Mouse (Mus musculus) left cerebral cortex, postnatal 25 days (tissue): ENCODE measurements around the gene Calm1. TPM values are rescaled to one million over a fixed set of nuclear protein-coding genes. Genes with fewer than 3 reads are reported as not detected.
"Not testable (repeated sequence)": the region's sequence is repeated elsewhere in the genome, so short reads cannot be mapped to it uniquely, and the experiment has no call there.

ENCODE experiments used
- DNase-seq, 2 experiments: peaks; one replicate each; pipeline ENCODE4 v3.0.0; 2022; ENCODE audit warnings: low spot score in 2 of 2, mixed read lengths in 1 of 2
- intact Hi-C: fragments of 180-260 bp; cut with DNase I; formaldehyde crosslinking; loops from one replicate; pipeline ENCODE4 v1.15.1; 2025
- total RNA-seq, 2 experiments: library from RNA; stranded (reverse); gene quantifications; 2 replicates each; pipeline ENCODE4 v1.2.3; 2021

The Calm1 gene
- total RNA-seq, 2 experiments from 2014 or later = 2,231 to 2,341 TPM

GRCm38 (mm10) chr12:100213162-100213561 lies 13.9 kb downstream of the Calm1 start:
- intact Hi-C loops = no loop called here
- no peak for DNase-seq

DNA sequence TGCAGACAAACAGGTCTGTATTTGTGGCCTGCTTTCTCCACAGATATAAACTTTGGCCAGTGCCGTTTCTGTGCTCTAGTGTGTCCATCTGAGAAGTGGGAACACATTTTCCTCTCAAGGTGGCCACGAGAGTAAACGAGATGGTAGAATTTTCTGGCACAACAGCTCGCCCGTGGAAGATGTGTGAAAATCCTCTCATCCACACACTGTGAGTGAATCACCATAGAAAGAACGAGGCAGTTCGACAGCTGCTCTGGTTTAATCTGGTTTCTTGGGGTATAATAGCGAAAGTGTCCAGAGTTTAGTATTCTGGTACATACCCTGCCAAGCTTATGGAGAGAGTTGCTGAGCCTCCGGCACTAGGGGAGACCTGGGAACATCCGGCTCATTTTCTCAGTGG lies 14.9 kb downstream of the Calm1 start:
- intact Hi-C loops = no loop called here
- peak in 1 of 2 experiments; percentile 84 for DNase-seq

DNA sequence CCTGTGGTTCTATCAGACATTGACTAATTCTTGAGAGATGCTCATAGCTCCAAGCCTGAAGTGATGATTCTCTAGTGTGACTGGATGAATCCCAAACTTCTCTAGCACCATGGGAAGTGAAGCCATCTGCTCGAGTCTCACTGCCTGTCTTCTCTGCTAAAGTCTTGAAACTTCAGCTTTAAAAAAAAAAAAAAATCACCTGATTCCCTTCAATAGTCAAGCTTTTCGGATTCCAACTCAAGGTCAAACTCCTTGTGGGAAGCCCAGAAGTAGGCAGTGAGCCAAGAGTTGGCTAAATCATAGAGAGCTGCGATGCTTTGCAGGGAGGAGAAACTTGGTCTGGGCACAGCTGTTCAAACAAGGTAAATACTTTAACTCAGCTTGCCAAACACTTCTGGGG lies 15.5 kb downstream of the Calm1 start:
- intact Hi-C loops = no loop called here
- peak in 1 of 2 experiments; percentile 89 for DNase-seq

DNA sequence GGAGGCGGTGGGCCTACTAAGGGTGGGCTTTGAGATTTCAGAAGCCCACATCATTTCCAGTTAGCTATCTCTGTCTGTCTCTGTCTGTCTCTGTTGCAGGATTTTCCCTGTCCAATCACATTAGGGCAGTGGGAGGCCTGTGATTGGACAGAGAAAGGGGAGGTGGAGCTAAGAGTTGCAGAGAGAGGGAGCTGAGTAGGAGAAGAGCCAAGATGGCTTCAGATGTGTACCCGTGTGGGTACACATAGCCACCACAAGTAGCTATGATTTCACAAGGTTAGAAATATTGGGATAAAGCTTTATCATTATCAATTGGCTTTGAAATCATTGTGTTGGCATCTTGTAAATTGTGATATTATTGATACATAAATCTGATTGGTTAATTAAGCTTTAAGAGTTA lies 17.9 kb downstream of the Calm1 start:
- DNase-seq, intact Hi-C loops: not testable (repeated sequence)

- intact Hi-C loops = no loop called here
- DNase-seq = no peak
Observed at GRCm38 (mm10) chr12:100220012-100220411, 20.8 kb downstream of the Calm1 start.

DNA sequence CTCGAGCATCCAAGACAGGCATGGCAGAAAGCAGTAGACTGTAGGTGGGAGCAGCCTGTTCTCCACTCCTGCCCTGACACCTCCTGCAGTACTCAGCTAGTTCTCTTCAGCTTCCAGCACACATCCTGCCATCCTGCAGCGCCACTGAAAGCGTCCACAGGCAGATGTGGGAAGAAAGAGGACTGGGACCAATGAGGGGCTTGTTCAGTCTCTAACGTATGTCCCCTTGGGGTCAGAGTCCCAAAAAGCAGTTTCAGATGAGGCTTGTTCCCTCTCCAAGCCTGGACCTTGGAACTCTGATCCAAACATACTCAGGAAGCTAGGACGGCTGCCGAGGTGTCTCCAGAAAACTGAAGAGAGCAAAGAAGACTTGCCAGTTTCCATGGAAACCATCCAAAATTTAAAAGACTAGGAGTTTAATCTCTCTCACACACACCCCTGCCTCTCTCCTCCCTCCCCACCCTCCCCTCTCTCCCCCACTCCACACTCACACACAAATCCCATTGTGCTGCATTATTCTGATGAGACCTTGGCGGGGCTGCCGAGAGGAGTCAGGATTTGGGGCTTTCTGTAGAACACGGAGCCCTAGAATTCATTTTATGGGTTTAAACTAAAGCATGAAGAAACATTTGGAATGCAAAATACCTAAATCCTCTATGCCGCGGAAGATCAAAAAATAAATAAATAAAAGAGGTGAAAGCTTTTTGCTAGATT lies 22.5 kb downstream of the Calm1 start:
- intact Hi-C loops = no loop called here
- peak; percentile 75 to 84 for DNase-seq

GRCm38 (mm10) chr12:100222322-100222993 lies 23.2 kb downstream of the Calm1 start:
- intact Hi-C loops = no loop called here
- no peak for DNase-seq

DNA sequence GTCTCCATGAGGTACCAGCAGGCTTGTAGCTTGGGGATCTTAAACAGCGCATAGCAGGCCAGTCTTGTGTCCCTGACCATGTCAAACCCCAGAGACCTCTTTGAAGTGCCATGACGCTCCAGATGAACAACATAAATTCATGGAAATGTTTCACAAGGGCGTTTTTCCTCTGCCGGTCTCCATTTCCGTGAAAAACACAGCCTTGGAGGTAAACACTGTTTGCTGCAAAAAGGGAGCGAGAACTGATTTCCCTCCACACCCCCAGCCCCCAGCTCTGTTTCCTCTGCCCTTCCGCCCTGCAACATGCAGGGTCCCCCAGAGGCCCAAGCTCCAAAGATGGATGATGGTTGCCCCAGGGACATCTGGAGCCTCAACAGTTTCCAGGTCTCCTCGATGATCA lies 24.3 kb downstream of the Calm1 start:
- intact Hi-C loops = no loop called here
- DNase-seq = no peak

GRCm38 (mm10) chr12:100225196-100225595 lies 26.0 kb downstream of the Calm1 start:
- intact Hi-C loops = loop anchor here (5.0 kb wide), 3 partner anchors 42 to 127 kb away; no protein-coding TSS in a partner anchor
- DNase-seq = no peak

- intact Hi-C loops = loop anchor here (5.0 kb wide), 3 partner anchors 41 to 126 kb away; no protein-coding TSS in a partner anchor
- DNase-seq = peak in 1 of 2 experiments; percentile 70
Observed at GRCm38 (mm10) chr12:100226073-100226472, 26.8 kb downstream of the Calm1 start.

DNA sequence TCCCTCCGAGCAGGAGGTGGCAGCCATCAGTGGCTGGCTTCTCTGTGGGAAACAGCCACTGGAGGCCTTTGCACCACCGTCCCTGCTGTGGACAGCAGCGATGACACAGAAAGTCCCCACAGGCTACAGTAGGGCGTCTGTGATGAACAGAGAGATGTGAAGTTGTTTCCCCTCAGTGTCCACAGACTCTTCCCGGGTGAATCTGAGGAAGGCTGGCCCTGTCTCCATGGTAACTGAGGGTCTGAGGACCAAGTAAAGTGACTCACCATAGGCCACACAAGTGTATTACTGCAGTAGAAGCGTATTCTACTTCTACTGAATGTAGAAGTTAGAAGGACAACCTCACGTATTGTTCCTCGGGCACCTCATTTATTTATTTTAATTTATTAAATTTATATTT lies 27.4 kb downstream of the Calm1 start:
- no peak for DNase-seq
- intact Hi-C loops = loop anchor here (5.0 kb wide), 3 partner anchors 41 to 126 kb away; no protein-coding TSS in a partner anchor

- intact Hi-C loops = loop anchor here (5.0 kb wide), 3 partner anchors 39 to 124 kb away; no protein-coding TSS in a partner anchor
- peak in 1 of 2 experiments; percentile 88 for DNase-seq
Observed at GRCm38 (mm10) chr12:100228041-100228725, 28.9 kb downstream of the Calm1 start.

GRCm38 (mm10) chr12:100234201-100234600 lies 35.0 kb downstream of the Calm1 start:
- intact Hi-C loops = no loop called here
- no peak for DNase-seq

GRCm38 (mm10) chr12:100234919-100235318 lies 35.7 kb downstream of the Calm1 start:
- intact Hi-C loops = no loop called here
- no peak for DNase-seq

- intact Hi-C loops = no loop called here
- no peak for DNase-seq
Observed at GRCm38 (mm10) chr12:100235423-100235822, 36.2 kb downstream of the Calm1 start.

- intact Hi-C loops = no loop called here
- peak in 1 of 2 experiments; percentile 68 for DNase-seq
Observed at GRCm38 (mm10) chr12:100239404-100239803, 40.2 kb downstream of the Calm1 start.

DNA sequence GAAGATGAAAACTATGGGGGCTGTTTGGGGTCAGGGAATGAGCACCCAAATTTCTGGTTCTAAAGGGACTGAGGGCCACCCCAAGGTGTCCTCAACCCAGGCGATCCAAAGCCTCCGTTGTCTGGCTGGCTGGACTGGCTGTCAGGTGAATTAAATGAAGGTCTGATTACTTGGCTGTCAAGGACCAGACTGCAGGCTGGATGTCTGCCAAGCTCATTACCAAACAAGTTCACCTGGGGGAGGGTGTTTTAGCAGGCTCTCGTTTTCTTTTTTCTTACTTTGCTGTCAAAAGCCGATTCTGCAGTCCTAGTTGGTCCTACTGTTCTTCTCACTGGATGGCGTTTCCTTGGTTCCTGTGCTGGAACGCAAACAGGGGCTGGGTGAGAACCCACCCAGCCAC lies 40.6 kb downstream of the Calm1 start:
- intact Hi-C loops = no loop called here
- no peak for DNase-seq

- DNase-seq = peak; percentile 73 to 91
- intact Hi-C loops = no loop called here
Observed at GRCm38 (mm10) chr12:100241911-100242796, 42.9 kb downstream of the Calm1 start.

DNA sequence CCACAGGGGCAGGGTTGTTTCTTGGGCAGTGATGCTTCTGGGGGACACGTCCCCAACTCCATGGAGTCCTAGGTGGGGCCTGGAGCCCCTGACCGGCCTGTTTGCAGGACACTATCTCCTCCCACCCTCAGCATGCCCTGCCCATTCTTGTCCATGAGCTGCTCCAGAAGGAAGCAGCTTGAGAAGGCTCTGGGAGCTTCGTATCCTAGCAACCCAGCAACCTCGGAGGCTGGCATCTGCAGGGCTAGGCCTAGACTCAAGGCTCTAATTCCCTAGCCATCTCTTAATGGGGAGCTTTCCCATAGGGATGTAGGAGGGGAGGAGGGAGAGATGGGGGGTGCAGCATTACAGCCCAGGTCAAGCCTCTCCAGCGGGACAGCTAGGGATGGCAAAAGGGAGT lies 45.3 kb downstream of the Calm1 start:
- intact Hi-C loops = no loop called here
- peak; percentile 59 to 86 for DNase-seq
